Mouse (Mus musculus) retina, postnatal 1 day (tissue): ENCODE results near the gene Glipr1l3.
"Not testable (repeated sequence)": the region's sequence is repeated elsewhere in the genome, so short reads cannot be mapped to it uniquely, and the experiment has no call there.

Experiments used
- DNase-seq: peaks from one replicate; pipeline ENCODE4 v3.0.0-alpha.2; 2012

Glipr1l3 gene

DNA sequence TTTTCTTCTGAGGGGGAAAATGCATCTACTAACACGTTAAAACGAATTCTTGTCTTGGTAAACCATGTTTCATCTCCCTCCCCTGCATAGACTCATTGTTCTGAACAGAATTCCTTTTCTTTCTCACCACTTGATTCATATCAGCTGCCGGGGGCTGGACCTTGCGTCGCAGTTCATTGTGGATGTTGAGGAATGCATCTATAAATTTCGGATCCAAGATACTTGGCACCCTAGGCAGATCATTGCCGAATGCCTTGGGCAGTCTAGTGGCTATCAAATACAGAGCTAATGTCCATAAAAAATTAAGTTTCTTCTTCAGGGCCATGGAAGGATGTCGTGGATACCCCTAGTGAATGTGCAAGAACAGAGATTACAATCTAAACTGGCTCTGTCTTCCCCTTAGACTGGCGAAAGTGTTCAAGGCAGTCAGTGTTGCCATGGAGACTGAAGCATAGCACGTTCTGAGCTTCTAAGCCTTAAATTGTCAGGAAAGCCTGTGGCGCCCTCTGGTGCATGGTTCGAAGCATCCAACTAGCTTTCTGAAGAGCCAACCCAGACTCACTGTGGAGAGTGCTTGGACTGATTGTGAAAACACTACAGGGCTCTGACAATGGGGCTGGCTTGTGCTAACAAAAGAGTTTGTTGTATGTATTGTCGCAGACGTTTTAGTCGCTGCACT, at the start of gene Glipr1l3:
Gene Glipr1l3 (minus strand): TSS at position 446 of the 679 bp plus-strand sequence.
- peak; percentile 95 for DNase-seq

DNA sequence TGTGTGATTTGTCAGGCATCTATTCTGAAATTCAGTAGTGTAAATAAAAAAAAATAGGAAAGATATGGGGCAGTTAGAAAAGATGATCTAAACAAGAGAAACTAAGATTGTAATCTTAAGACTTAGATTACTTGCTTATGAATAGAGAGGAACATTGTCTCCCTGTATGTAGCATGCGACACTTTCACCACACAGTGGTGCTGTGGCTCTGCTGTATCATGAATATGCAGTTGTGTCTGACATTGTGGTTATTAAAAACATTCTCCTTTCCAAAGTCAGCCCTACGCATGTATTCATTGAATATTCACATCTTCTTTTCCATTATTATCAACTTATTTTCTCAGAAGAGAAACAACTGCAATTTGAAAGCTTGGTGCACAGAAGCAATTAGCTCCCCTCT, 43.3 kb upstream of the Glipr1l3 start:
- peak; percentile 71 for DNase-seq

DNA sequence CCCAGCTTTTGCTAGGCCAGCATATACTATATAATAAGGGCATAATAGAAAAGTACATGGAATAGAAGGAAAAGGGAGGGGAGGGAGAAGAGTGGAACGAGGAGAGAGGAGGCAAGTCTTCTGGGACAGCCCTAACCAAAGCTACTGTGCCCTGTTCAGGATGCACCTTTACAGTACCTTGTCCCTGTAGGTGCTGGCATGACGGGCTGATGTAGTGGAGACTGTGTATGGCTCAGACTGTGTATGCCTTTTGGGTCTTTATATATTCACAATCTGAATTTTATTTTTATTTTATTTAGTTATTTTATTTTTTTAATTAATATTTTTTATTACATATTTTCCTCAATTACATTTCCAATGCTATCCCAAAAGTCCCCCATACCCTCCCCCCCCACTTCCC, 33.8 kb upstream of the Glipr1l3 start:
- not testable (repeated sequence) for DNase-seq

DNA sequence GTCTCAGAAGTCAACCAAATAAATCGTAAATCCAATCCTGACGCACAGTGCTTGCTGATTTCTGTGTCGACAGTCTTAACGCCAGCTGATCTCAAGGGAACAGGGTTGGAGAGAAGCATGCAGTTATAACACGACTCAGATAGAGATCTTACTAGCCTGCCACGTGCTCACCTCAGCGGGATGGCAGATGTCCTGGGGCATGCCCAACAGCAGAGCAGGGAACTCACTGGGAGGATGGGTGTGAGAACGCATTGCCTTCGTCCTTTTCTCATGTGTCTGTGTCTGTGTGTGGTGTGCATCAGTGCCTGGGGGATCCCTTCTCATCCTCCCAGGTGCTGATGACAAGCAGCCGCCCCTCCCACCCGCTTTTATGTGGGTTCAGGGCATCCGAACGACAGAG, 16.9 kb upstream of the Glipr1l3 start:
- peak; percentile 36 for DNase-seq

DNA sequence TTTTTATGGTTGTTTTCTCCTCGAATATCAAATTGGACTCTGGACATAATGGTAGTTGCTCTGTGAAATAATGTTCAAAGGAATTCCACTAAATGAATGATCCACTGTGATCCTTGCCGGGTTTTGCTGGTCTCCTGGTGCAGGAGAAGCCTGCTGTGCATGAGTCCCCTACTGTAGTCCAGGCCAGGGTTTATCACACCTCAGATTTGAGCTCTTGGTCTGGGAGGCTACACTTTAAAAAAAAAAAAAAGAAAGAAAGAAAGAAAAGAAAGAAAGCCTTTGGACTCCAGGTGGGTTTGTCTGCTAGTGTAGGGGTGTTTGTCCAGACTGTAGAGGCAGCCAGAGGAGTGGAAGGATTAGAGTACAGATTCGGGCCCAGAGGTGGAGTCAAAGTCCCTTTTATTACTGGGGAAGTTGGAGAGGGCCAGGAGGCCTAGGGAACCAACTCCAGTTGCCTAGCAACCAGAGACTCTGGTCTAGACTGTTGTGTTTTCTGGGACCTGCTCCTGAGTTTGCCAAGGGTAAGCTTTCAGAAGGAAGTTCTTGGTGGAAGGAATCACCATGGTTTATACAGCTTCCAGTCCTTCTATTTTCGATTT, 3.1 kb upstream of the Glipr1l3 start, which contains the start of gene Caps2:
Gene Caps2 (plus strand): TSS at position 454 of the 599 bp plus-strand sequence.
- peak; percentile 83 for DNase-seq

- DNase-seq = no peak
Measured at GRCm38 (mm10) chr10:112139834-112140233, 20.3 kb downstream of the Glipr1l3 start.

DNA sequence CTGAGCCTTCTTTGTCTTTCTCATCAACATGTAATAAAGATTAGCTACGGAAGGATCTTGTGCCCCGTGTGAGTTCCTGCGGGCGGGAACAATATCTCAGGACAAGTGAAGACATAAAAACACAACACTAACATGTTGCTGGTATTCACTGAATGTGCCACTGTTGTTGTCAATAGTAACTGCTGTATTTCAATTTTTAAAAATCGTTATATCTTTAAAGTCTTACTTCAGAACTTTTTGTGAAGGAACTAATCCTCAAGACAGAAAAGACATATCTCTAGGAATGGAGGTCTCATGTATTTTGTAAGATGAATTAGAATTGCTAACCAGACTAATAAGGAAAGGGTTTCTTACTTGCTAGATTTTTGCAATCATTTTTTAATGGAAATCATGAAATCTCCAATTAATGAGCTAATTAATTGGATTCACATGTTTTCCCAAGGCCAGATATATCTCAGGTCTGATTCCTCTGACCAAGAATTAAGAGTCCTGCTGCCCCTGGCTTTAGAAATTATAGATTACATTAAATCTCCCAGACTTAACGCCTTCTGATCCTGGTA, 21.2 kb downstream of the Glipr1l3 start:
- DNase-seq = no peak

DNA sequence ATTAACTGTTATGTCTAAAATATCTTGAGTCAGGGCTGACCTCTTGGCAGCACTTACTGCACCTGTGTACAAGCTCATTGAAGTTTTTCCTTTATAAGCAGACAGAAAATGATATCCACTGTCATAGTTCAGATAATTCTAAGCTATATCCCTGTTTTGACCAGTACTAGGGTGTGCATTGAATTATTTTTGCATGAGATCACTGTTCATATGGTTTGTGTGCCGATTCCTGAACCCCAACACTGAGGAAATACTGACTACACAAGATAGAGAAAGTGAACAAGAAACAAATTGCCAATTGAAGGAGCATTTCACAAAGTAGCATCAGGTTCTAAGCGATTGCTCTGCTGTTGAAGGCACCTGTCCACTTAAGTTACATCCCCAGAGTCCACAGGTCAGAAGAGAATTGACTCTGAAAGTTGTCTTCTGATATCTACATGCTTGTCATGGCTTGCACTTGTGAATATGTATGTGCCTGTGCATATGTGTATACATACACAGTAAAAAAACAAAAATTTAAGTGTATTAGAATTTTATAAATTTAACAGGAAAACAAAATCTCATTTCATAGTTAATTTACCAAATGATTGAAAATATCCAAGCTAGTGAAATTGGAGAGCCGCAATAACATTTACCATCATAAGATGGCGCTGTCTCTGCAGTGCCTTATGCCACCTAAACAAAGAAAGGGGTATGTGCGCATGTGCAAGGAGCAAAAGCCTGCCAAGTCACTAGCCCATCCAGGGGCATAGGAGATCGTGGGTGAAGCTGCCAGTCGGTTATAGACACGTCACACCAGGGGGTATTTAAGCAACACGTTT, 21.9 kb downstream of the Glipr1l3 start:
- DNase-seq = peak; percentile 93

GRCm38 (mm10) chr10:112132194-112132593, 27.9 kb downstream of the Glipr1l3 start:
- DNase-seq = no peak

GRCm38 (mm10) chr10:112127682-112128230, 32.4 kb downstream of the Glipr1l3 start:
- DNase-seq = peak; percentile 46

GRCm38 (mm10) chr10:112125090-112125489, 35.0 kb downstream of the Glipr1l3 start:
- peak; percentile 56 for DNase-seq

- DNase-seq = no peak
Measured at GRCm38 (mm10) chr10:112110401-112110800, 49.7 kb downstream of the Glipr1l3 start.

DNA sequence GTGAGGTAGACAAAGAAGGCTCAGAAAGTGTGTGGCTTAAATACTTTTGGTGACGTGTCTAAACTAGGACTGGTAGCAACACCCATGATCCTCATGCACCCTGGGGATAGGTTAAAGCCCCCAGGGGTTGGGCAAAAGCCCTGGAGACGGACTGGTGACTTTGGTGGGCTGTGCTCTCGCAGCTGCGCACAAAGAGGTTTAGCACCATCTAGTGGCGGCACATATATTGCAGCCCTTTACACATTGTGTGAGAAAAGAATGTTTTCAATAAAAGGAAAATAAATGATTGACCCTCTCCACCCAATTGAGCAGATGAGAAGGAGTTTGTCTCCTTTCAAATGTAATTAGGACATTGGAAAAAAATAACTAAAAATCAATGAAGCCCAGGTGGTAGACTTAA, 54.3 kb downstream of the Glipr1l3 start:
- peak; percentile 59 for DNase-seq
